Mouse (Mus musculus): ENCODE data around the gene B3gat3.
"Not testable (repeated sequence)": the region's sequence is repeated elsewhere in the genome, so short reads cannot be mapped to it uniquely, and the experiment has no call there.

GRCm38 (mm10) chr19:8972491-8972890, 52.3 kb downstream of the B3gat3 start:
- TF ChIP-seq POLR2A (IDR thresholded peaks at IDR 0.05; ENCODE audit: borderline replicate concordance, extremely low read depth, insufficient read depth, insufficient read length, poor library complexity, severe bottlenecking); CTCF (IDR thresholded peaks at IDR 0.05; ENCODE audit: borderline replicate concordance, extremely low read depth, insufficient read depth, insufficient read length): not testable (repeated sequence)

Measured in brain, embryonic 14.5 days (tissue).